Mouse (Mus musculus) Muller cell, postnatal 12 days (primary cell): ENCODE data around the gene Sept1.

Experiments
- DNase-seq: peaks from one replicate; pipeline ENCODE4 v3.0.0-alpha.2; 2015; ENCODE audit errors: inconsistent ontology term

Sept1 gene

DNA sequence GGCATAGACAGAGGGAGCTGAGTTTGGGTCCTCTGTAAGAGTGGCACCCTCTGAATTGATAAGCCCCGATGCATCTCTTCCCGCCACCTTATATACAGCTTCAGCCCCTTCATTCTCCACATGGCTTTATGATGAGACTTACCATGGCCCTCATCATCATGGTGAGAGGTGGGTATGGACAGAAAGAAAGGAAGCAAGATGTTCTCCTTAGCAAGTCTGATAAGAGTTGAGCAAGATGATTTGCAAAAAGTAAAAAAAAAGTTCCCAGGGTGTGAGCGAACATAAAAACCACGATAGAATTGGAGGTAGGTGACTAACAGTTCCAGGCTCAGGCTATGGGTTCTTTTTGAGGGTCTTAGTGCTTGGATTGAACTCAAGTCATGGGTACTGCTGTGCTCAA, 14.3 kb downstream of the Sept1 start:
- no peak for DNase-seq

DNA sequence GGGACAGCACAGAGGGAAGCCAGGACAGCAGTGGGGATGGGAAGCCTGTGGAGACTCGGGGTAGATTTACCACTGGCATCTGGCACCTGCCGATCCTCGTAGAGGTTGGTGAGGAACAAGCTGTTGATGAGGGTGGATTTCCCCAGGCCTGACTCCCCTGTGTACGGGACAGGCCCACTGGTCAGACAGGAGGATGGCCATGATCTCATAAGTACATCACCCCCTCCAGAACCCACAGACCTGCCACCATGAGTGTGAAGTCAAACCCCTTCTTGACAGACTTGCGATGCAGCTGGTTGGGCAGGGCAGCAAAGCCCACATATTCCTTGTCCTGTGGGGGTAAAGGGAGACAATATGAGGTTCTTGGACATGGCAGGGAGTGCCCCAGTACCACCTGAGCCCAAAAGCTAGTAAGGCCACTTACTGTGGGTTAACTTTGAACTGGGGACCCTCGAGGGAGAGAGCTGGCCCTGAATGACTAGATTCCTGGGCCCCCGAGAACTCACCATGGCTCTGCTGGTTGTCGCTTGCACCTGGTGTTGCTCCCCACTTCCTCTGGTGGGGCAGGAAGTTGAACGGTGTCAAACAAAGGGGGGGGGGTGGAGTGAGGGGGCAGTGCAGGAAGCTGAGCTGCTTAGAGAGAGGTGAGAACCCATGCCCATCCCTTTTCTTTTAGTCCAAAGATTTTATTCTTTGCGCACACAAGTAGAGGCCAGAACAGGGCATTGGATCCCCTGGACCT, 14.9 kb downstream of the Sept1 start:
- DNase-seq = no peak

DNA sequence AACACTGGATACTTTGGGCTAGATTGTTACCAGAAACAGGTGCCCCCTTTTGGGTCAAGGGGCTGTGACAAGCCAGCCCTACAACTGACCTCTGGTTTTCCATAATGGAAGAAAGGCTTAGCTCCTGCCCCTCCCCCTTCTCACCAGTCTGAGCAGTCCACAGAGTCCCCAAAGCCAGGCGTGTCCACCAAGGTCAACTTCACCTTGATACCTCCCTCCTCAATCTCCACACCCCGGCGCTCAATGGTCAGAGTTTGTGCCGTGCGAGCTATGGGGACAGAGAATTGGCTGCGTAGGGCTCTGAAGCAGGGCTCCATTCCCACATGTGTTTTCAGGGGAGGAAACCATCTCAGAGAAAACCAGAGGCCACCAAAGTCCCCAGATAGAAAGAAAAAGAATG, 15.5 kb downstream of the Sept1 start:
- DNase-seq = no peak

DNA sequence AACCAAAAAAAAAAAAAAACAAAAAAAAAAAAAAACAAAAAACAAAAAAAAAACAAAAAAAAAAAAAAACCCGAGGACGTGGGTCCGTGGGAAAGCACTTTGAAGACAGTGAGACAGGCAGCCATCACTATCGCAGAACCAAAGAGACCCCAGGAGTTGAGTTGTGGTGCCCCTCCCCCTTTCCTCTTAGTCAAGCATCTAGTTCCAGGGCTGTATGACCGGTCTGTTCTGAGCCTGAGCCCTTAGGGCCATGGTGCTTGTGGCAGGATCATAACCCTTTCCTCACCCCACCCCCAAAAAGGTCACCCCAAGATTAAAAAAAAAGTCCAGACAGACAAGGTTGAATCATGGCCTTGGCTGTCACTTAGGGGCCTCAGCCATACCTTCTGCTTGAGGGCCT, 16.6 kb downstream of the Sept1 start:
- DNase-seq = no peak

DNA sequence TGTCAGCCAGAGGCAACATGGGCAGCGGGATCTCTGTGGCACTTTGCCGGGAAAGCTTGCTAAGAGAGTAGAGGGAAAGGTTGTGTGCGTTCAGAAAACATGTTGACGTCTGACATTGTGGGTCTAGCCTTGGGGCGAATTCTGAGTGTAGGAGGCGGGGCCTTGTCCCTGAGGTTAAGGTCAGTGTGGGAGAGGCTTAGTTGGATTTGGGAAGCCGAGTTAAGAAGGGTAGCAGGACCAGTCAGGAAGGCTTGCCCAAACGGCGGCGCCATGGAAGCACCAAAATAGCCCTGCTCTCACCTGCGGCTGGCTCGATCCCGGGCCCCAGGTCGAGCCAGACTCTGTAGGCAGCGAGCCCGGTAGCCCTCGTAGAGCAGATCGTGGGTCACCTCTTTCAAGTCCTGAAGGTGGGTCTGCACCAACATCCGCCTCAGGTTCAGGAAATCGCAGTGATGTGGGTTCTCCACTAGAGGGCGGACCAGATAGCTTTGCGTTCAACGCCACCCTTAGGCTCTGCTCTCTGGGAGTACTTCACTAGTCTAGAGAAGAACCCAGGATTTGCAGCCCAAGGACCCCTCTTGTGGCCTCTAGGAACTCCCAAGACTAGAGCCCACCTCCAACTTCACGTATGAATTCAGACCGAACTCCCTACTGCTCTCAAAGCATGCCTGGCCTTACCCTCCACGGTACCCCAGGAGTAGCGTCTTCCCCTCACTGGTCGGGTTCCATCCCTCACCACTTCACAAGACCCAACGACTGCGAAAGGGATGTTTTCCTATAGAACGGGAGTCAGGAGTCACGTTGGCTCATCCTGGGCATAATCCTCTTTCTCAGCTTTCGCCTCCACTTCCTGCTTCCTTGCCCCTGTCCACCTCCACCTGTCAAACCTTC, 17.7 kb downstream of the Sept1 start:
- peak; percentile 44 for DNase-seq

DNA sequence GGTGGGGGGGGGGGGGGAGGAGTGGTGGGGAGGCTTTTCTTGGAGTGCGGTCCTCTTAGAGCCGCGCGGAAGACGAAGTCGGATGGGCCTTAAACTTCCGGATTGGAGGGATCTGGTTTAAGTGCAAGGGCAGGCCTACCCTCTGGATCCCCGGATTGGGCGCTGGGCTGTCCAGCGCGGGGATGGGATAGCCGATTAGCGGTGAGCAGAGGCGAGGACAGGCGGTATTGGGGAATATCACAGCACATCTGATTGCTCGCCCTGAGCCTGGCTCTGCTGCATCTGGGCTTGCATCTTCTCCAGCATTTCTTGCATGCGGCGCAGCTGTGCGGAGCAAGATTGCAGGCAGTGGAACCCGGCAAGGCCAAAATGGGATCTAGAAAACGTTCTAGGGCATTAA, 18.4 kb downstream of the Sept1 start:
- no peak for DNase-seq

DNA sequence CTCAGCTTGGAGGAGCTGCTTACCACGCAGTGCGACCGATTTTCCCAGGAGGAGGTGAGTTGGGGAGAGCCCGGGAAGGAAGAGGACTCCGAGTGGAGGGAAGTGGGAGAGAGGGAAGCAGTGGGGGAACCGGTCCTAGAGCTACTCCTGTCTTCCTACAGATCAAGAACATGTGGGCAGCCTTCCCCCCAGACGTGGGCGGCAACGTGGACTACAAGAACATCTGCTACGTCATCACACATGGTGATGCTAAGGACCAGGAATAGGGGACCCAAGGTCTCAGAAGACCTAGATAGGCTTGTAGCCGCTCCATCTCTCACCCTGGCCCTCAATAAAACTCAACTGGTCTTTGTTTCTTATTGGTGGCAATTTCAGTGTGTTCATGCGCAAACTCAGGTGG, 19.0 kb downstream of the Sept1 start:
- no peak for DNase-seq

DNA sequence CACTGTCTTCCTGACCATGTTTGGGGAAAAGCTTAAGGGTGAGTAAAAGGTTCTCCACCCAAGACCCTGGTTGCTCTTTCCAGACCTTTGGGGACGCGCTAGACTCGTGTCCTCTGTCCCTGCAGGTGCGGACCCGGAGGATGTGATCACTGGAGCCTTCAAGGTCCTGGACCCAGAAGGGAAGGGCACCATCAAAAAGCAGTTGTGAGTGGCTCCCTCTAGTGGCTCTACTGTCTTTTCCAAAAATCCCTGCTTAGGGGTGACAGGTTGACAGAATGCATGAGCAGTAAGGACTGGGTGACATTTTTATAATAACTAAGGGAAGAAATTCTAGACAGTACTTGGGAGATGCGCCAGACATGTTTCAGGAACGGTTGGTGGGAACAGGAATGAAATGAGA, 19.4 kb downstream of the Sept1 start:
- no peak for DNase-seq

DNA sequence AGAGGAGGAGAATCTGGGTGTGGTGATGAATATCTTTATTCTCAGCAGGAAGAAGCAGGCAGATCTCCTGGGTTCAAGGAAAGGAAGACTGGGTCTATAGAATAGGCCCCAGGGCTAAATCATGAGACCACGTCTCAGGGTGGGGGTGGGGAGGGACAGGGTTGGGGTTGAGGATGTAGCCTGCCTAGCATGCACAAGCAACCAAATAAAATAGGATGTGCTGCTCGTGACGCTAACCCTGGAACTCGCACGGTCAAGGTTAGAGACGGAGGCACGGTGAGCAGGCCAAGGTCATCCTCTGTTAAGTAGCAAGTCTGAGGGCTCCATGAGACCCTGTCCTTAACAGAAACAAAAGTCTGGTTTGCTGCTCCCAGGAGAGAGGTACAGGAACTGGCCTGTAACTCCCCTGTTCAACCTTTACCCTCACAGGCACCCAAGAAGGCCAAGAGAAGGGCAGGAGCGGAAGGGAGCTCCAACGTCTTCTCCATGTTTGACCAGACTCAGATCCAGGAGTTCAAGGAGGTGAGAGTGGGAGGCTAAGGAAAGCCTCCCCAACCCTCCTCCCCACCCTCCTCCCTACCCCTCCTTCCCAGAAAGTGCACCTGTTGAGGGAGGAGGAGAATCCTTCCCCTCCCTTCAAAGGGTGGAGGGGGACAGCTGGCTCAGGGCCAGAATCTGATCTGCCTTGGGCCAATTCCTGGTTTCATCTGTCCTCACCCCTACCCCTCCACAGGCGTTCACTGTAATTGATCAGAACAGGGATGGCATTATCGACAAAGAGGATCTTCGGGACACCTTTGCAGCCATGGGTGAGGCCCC, 20.3 kb downstream of the Sept1 start:
- no peak for DNase-seq

DNA sequence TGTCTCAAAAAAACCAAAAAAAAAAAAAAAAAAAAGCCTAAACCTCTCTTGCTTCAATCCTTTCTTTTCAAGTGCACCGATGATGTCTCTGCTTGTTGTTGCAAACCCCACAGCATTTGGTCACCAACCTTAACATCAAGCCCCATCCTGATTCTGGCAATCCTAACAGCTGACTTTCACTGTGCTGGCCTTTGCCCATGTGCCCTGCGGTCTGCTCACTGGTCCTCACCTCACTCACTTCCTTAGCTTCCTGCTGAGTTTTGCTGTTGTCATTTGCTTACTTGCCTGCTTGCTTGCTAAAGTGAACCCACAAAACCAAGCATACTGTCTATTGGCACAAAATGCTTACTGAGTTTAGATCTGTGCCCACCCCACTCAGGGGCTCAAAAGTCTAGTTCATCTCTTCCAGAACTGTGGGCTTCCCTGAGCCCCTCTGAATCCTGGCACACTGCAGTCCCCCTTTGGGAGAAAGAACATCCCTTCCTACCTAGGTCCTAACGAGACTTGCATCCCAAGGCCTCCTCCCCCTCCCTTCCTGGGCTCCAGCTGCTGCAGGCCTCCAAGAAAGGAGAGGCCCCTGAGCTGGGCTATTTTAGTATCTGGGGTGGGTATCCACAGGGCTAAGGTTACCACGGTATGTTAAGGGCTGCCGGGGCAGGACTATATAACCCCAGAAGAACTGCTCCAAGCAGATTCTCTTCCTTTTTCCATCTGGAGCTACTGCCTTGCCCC, 21.8 kb downstream of the Sept1 start:
- DNase-seq = no peak

DNA sequence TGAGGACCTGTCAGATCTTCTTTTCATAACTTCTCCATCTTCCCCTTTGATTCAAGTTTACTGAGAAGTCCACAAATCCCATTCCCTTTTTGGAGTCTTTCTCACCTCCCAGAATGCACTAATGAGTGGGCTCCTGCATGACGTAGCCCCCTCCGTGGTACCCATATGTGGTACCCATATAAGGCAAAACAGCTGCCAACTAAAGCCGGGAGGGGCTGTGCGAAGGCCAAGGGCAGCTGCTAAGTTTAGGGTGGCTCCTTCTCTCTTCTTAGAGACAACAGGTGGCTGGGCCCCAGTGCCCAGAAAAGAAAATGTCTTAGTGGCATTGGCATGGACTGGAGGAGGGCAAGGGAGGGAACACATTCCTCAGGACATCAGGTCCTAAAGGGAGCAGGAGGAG, 22.7 kb downstream of the Sept1 start:
- DNase-seq = no peak

DNA sequence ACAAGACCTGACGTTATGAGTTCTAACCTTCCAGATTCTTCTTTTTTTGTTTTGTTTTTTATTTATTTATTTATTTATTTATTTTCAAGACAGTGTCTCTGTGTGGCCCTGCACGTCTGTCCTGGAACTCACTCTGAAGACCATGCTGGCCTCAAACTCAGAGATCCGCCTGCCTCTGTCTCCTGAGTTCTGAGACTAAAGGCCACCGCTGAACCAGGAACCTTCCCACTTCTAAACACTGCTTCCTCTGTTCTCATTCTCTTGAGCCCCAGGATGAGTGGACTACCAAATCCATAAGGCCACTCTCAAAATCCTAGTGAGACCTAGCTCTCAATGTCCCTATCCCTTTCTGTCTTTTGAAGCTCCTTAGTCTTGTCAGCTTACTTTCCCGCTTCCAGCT, 23.1 kb downstream of the Sept1 start:
- DNase-seq = no peak

DNA sequence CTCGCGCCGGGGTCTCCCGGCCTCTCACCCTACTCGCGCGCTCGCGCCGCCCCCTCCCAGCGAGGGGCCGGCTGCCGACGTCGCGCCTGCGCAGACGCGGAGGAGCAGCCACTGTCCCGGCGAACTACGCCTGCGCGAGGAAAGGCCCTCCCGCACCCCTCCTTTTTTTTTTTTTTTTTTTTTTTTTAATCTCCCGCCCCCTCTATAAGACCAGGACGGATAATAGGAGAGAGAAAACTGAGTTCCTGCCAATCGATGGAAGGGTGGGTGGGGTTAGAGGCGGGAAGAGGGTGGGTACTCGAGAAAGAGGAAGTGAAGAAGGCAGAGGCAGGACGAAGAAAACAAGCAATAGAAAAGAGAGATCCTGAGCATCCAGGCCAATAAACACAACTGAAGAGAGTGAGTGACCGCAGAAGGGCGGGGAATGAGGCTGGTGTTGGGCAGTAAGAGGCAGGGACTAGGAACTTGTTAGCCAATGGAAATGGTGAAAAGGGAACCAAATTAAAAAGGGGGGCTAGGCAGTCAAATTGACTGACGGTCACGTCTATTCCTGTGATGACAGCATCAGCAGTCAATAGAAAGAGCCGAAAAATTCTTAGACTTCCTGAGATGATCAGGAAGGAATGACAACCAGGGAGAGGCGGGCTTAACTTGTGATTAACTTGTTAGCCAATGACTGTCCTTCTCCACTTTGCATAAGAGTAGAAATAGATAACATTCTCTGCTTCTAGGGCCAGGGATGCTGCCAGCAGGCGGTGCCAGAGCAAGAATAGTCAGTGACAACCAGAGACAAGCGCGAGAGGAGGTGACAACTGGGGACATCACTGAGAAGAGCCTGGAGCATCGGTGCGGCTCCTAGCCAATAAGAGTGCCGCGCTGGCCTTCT, 24.1 kb downstream of the Sept1 start, which contains the start of gene Mylpf:
Mylpf (plus strand) TSS at position 338 of the 886 bp plus-strand sequence.
- DNase-seq = peak; percentile 100

DNA sequence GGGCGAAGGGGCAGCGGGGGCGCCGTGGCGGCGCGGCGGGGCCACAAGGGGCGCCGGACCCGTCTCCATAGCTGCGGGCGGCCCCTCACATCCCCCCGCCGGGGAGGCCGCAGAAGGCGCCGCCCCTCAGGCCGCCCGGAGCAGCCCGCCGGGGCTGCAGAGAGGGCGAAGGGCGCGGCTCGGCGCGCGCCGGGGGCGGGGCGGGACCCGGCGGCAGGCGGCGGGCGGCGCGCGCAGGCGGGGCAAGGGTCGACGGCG, 24.7 kb downstream of the Sept1 start, which contains the start of gene Tbc1d10b:
Tbc1d10b (minus strand) TSS at position 174 of the 258 bp plus-strand sequence.
- no peak for DNase-seq

DNA sequence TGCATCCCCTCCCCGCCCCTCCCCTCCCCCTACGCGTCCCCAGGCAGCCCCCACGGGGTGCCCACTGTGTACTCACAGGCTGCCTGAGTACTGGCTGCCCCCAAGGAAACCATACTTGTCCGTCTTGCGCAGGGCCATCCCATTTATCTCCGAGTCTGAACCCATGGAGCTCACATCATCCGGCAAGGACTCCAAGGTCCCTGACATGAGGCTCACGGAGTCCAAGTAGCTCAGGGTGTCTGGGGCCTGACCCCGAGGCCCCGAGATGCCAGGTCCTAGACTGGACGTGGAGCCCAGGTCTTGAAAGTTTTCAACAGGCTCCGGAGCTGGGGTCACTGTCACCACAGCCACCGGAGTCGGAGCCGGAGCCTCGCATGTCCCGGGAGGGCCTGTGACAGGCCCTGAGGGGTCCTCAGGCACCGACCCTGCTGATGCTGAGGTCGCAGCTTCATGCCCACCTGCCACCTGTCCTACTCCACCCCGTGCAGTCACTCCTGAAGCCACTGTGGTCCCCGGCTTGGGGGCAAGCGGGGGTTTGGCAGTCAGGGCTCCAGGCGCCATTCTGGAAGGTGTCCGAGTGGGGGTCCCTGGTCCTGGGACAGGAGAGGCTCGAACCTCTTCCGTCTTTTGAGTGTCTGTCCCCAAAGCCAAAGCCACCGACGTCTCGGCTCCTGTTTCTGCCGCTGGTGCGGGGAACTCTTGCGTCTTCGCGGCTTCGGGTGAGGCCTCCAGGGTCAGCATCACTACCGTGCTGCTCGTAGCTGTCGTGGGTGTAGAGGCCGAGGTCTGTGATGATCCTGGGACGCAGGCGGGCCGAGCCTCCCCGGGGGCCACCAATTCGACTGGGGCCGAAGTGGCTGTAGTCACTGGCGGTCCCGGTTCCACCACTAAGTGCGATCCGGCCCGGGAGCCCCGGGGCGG, 25.3 kb downstream of the Sept1 start:
- no peak for DNase-seq

DNA sequence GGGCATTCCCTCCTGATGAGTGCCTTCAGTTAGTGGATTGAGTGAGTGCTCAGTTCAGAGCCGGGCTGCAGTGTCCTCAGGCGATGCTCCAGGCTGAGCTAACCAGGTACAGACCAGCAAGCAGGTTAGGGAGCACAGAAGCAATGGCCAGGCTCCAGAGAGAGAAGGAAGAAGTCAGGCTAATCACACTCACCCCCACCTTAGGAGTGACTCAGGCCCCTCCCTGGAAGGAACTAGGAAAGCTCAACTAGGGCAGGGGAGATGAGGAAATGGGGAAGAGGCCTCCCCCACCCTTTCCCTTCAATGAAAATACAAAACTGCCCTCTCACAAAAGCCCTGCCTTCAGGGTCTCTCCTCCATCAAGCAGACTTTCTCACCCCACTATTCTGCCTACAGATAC, 26.3 kb downstream of the Sept1 start:
- DNase-seq = no peak

DNA sequence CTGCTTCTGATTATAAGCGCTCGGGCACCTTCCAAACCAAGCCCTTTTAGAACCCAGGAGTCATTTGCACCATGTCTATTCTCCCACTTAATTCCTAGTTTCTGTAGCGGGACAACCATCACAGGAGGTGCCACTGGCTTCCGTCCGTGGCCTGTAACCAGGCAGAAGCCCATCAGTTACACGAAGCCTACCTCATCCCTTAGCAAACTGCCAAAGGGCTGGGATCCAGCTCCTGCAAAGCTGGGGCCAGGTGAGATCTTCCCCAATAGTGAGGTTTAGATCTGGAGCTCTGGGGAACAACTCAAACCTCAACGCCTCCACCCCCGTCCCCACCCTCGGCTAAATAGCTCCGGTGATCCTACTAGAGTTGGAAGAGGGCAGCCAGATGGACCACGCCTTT, 36.4 kb downstream of the Sept1 start:
- DNase-seq = no peak

DNA sequence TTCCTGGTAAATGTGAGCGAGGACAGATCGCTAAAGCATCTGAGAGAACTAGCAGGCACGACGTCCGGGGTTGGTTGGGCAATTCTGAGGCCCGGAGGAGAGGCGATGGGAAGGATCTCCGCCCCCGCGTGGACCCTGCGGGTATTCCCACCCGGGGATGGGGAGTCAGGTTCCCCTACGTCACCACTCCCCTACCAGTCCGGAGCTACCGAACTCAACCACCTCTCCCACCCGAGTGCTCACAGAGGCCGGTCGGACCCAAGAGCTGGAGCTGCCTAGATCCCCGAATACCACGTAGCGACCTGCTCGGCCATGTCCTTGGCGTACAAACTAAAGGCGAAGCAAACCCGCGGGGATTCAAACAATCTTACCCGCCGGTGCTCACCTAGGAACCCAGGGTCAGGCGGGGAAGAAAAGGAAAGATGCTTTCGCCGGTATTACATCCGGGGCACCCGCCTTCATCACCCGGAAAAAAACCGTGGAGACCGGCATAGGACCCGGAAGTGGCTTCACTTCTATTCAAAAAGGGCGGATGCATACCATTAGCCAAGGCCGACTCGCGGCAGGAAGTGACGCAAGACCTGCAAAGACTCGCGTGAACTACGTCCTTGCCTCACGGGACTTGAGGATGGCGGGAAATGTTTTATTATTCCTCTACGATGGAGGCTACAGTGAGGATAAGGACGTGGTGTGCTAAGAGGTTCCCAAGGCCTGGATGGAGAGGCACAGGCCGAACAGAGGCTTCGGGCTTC, 37.2 kb downstream of the Sept1 start, which contains the start of gene Cd2bp2:
Cd2bp2 (minus strand) TSS at position 507 of the 752 bp plus-strand sequence.
- DNase-seq = peak; percentile 96

DNA sequence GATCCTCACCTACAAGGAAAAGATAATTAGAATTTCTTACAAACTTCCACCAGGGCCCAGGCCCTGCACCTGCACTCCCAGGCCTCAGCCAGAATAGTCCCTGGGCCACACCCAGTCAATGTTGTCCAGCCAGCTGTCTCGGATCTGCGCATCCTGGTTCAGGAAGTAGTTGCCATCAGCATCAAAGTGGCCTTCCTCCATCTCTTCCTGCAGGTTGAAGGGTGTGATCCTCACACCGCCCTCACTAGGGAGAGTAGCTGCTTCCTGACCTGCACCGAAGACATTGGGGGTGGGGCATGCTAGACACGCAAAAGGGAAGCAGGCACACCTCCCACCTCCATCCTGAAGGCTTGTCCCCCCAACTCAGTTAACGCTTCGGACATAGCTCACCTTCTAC, 38.3 kb downstream of the Sept1 start:
- no peak for DNase-seq
